Mouse (Mus musculus) forebrain, embryonic 11.5 days (tissue): ENCODE measurements around the gene Acot1. TPM values are rescaled to one million over a fixed set of nuclear protein-coding genes. Genes with fewer than 3 reads are reported as not detected.
A peak's percentile ranks its signal among the peaks of the same experiment; 100 is the strongest.
"Not testable (repeated sequence)": the region's sequence is repeated elsewhere in the genome, so short reads cannot be mapped to it uniquely, and the experiment has no call there.

Source experiments
- ATAC-seq: fragments of 200-750 bp; cut with Nextera tagmentation; replicated peaks from 2 replicates; pipeline ENCODE4 v1.8.0; 2017; ENCODE audit warnings: moderate TSS enrichment; ENCODE audit not compliant: low FRiP score
- DNase-seq: peaks from one replicate; pipeline ENCODE4 v3.0.0-alpha.2; 2017; ENCODE audit warnings: low spot score
- H3K27ac ChIP-seq: fragments of 300-500 bp; sonication (generic); 2 replicates; pipeline ENCODE4 v1.5.1; 2014; ENCODE audit warnings: low read depth, low read length
- H3K27me3 ChIP-seq: fragments of 300-500 bp; sonication (generic); 2 replicates; pipeline ENCODE4 v1.6.1; 2014; ENCODE audit warnings: mild to moderate bottlenecking, low read length, mixed read lengths; ENCODE audit not compliant: control insufficient read depth, insufficient read depth
- H3K36me3 ChIP-seq: fragments of 300-500 bp; sonication (generic); 2 replicates; pipeline ENCODE4 v1.6.1; 2014; ENCODE audit warnings: mild to moderate bottlenecking, low read length, moderate library complexity, mixed read lengths; ENCODE audit not compliant: control insufficient read depth, insufficient read depth
- H3K4me1 ChIP-seq: fragments of 300-500 bp; sonication (generic); replicated peaks from 2 replicates; pipeline ENCODE4 v1.6.1; 2014; ENCODE audit warnings: low read length, mixed read lengths; ENCODE audit not compliant: control insufficient read depth, insufficient read depth
- H3K4me2 ChIP-seq: fragments of 300-500 bp; sonication (generic); 2 replicates; pipeline ENCODE4 v1.6.1; 2014; ENCODE audit warnings: low read depth, mild to moderate bottlenecking, low read length, moderate library complexity, mixed read lengths; ENCODE audit not compliant: severe bottlenecking
- H3K4me3 ChIP-seq: fragments of 300-500 bp; sonication (generic); 2 replicates; pipeline ENCODE4 v1.5.1; 2014; ENCODE audit warnings: low read depth, low read length
- H3K9ac ChIP-seq: fragments of 300-500 bp; sonication (generic); 2 replicates; pipeline ENCODE4 v1.6.1; 2014; ENCODE audit warnings: low read length
- H3K9me3 ChIP-seq: fragments of 300-500 bp; sonication (generic); 2 replicates; pipeline ENCODE4 v1.6.1; 2016; ENCODE audit warnings: low read length, mixed read lengths; ENCODE audit not compliant: control insufficient read depth
- WGBS: fragments of 180-500 bp; shearing (Covaris S2); extraction: QIAGEN DNeasy Blood & Tissue Kit; methylation state at CpG from one replicate; pipeline ENCODE4 v1.1.7; 2014; 5-methylcytosine and 5-hydroxymethylcytosine counted together
- polyA plus RNA-seq: library from polyadenylated mRNA; unstranded; fragments of >200 nt; fragmentation: Nextera tagmentation; extraction: Ambion mirVana; gene quantifications from 2 replicates; pipeline ENCODE4 v1.2.1, GENCODE M21; 2014

The Acot1 gene
- polyA plus RNA-seq, 1 experiment from 2014 or later: 34.1 TPM

DNA sequence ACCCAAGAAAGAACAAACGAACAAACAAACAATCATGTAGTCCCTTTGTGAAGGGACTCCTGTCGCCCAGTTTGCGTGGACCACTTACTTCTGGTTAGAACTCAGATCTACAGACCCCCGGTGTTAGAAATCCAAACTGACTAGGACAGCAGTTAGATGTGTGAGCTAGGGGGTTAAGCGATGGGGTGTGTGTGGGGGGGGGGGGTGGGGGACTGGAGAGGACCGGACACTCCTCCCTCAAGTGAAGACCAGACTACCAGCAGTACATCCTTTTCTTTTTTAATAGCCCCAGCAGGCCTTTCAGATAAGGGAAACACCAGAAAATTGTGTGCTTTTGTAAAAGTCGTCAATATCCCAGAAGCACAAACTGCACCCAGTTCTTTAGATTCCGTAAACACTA lies 561 bp upstream of the Acot1 start:
- H3K4me3 ChIP-seq: peak overlapping the region; percentile 34; the same call in 1 of the 2 replicates
- peaks cover 11% of the 10 kb centered on the region; the same call in 1 of the 2 replicates for H3K4me1 ChIP-seq
- H3K9me3 ChIP-seq: no peaks in the 10 kb centered on the region
- H3K4me2 ChIP-seq: peak overlapping the region; percentile 57; the same call in 1 of the 2 replicates
- DNase-seq: no peak
- 53% methylated on average over 8 of the region's 8 CpGs for WGBS
- H3K27ac ChIP-seq: 0 out of 2 replicates have a peak overlapping the region, but pooled peaks have one; percentile 58
- H3K9ac ChIP-seq: peak overlapping the region; percentile 63
- H3K27me3 ChIP-seq: no peaks in the 10 kb centered on the region
- ATAC-seq: no peak
- H3K36me3 ChIP-seq: no peaks in the 10 kb centered on the region

DNA sequence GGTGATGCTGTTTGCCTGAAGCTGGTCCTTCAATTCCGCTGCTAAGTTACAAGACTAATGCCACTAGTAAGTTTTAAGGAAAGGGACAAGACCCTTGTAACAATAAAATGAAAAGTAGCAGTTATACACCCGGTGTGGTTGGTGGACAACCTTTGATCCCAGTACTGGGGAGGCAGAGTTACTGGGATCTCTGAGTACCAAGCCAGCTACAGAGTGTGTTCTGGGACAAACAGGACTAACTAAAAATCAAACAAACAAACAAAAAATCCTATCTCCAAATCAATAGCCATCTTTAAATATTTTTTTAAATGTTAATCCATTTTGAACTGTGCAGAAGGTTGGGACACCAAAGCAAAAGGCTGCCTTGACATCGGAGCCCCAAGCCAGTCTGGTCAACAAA lies 911 bp downstream of the Acot1 start:
- H3K4me1 ChIP-seq: peaks cover 11% of the 10 kb centered on the region; the same call in 1 of the 2 replicates
- H3K4me3 ChIP-seq: peak overlapping the region; percentile 34
- no peak overlapping the region for H3K27ac ChIP-seq
- peak overlapping the region; percentile 57; the same call in 1 of the 2 replicates for H3K4me2 ChIP-seq
- 84% methylated on average over 3 of the region's 3 CpGs for WGBS
- no peaks in the 10 kb centered on the region for H3K27me3 ChIP-seq
- no peak overlapping the region; the same call in 1 of the 2 replicates for H3K9ac ChIP-seq
- DNase-seq (no peak), ATAC-seq (no peak)
- H3K9me3 ChIP-seq: no peaks in the 10 kb centered on the region
- H3K36me3 ChIP-seq: no peaks in the 10 kb centered on the region

DNA sequence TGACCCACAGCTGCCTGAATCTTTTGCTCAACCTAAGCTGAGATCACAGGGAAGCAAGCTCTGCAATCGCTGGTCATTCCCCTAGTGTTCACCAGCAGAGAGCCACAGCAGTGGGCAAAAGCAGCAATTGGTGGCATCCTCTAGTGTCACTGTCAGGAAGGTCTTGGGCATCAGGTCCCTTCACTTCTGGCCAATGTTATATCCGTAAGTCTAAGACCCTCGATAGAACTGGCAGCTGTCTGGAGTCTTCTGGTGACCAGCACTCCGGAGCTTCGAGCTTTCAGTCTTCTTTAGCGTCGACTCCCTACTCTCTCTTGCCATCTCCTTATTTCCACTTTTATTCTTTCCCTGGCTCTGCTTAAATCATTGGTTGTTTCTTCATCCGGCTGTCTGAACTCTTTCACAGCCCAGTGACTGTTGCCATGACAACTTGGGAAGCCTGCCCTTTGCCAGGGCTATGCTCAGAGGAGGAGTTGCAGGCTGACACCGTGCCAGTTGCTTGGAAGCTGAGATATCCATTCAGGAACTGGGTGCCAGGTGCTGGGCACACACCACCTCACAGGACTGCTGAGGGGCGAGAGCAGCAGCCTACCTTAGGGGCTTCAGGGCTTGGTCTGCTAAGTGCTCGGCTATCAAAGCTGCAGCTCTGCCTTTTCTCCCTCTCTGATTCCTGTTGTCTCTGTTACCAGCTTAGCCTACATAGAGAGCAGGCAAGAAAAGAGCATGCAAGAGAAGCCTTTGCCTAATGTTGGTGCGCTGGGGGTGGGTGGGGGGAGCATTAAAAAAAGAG lies 2.2 kb downstream of the Acot1 start:
- DNase-seq: peak; percentile 78
- Histone ChIP-seq H3K4me3 (peak overlapping the region; percentile 2; the same call in 1 of the 2 replicates), H3K27ac (no peak overlapping the region), H3K4me1 (peaks cover 11% of the 10 kb centered on the region; the same call in 1 of the 2 replicates), H3K27me3 (no peaks in the 10 kb centered on the region), H3K36me3 (no peaks in the 10 kb centered on the region), H3K4me2 (peak overlapping the region; percentile 39; the same call in 1 of the 2 replicates), H3K9ac (no peak overlapping the region), H3K9me3 (no peaks in the 10 kb centered on the region)
- WGBS: 36% methylated on average over 12 of the region's 12 CpGs
- peak; percentile 54 for ATAC-seq

DNA sequence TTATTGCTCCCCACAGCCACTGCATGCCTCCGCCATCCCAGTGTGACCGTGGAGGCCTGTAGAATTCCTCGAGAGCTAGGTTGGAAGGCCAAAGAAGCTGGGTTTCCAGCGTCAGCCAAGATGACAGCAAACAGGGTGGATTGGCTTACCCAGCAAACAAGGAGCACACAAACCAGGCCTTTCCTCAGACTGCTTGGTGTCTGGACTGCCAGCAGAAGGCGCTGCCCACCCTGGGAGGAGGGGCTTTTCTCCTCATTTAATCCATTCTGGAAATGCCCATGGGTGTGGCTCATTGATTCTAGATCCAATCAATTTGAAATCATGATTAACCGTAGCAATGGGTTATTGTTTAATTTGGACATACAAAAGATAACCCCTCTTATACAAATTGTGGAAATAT lies 3.8 kb downstream of the Acot1 start:
- no peak for ATAC-seq
- H3K9ac ChIP-seq: no peak overlapping the region
- no peaks in the 10 kb centered on the region for H3K27me3 ChIP-seq
- H3K4me3 ChIP-seq: no peak overlapping the region
- peaks cover 11% of the 10 kb centered on the region; the same call in 1 of the 2 replicates for H3K4me1 ChIP-seq
- no peak overlapping the region for H3K27ac ChIP-seq
- H3K9me3 ChIP-seq: no peaks in the 10 kb centered on the region
- H3K36me3 ChIP-seq: no peaks in the 10 kb centered on the region
- no peak overlapping the region for H3K4me2 ChIP-seq
- DNase-seq: peak; percentile 52
- 67% methylated on average over 6 of the region's 6 CpGs for WGBS

DNA sequence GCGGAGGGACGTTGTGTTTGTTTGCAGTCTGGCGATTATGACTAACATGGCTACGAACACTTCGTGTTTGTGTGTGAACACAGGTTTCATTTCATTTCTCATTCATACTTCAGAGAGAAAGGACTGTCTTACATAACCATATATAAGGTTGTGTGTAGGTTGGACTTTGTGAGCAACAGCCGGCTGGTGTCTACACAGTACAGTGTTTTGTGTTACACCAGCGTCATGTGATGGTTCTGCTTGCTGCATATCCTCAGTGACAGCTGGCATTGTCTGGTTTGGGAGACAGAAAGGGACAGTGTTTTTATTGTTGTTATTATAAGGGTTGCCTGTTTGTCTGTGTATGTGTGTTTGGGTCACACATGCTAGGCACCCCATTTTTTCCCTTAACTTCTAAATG lies 4.4 kb downstream of the Acot1 start:
- no peak overlapping the region for H3K27ac ChIP-seq
- WGBS: 91% methylated on average over 7 of the region's 7 CpGs
- ATAC-seq: no peak
- H3K4me2 ChIP-seq: no peak overlapping the region
- H3K9me3 ChIP-seq: no peaks in the 10 kb centered on the region
- peaks cover 11% of the 10 kb centered on the region; the same call in 1 of the 2 replicates for H3K4me1 ChIP-seq
- H3K9ac ChIP-seq: no peak overlapping the region
- no peak for DNase-seq
- no peak overlapping the region for H3K4me3 ChIP-seq
- no peaks in the 10 kb centered on the region for H3K36me3 ChIP-seq
- no peaks in the 10 kb centered on the region for H3K27me3 ChIP-seq

DNA sequence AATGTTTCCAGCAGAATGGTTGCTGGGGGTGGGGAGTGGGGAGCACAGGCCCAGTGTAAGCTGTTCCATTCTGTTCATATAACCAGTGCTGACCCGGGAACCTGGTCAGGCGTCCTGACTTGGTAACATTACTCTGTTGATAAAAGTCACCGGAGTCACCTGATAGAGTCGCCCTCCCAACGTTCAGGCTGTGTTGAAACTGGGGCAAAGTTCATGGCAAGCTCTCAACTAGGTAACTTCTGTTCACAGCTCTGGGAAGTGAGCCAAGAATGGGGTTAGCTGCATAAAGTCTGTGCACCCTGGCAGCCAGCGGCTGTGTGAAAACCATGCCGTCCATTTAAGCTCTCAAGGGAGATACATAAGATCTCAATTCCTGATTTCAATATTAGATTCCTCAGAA lies 11.2 kb downstream of the Acot1 start:
- not testable (repeated sequence) for ATAC-seq, H3K27me3 ChIP-seq, H3K9ac ChIP-seq, H3K4me2 ChIP-seq, H3K4me1 ChIP-seq, DNase-seq, H3K4me3 ChIP-seq, H3K27ac ChIP-seq, H3K9me3 ChIP-seq, H3K36me3 ChIP-seq
- 87% methylated on average over 7 of the region's 7 CpGs for WGBS

DNA sequence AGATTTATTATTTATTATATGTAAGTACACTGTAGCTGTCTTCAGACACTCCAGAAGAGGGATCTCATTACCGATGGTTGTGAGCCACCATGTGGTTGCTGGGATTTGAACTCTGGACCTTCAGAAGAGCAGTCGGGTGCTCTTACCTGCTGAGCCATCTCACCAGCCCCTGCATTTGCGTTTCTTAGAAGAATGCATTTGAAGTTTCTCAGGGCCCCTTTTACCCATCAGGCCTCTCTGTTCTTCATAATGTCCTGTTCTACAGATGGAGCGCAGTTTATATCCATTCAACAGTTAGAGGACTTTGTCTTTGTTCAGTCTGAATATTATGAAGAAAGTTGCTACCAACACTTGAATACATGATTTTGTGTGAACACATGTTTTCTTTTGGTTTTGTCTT lies 13.0 kb downstream of the Acot1 start:
- not testable (repeated sequence) for H3K4me2 ChIP-seq, ATAC-seq, H3K9me3 ChIP-seq, H3K4me1 ChIP-seq, H3K27ac ChIP-seq, H3K27me3 ChIP-seq, H3K9ac ChIP-seq, H3K4me3 ChIP-seq, H3K36me3 ChIP-seq, DNase-seq
- WGBS: 96% methylated on average over 4 of the region's 4 CpGs

DNA sequence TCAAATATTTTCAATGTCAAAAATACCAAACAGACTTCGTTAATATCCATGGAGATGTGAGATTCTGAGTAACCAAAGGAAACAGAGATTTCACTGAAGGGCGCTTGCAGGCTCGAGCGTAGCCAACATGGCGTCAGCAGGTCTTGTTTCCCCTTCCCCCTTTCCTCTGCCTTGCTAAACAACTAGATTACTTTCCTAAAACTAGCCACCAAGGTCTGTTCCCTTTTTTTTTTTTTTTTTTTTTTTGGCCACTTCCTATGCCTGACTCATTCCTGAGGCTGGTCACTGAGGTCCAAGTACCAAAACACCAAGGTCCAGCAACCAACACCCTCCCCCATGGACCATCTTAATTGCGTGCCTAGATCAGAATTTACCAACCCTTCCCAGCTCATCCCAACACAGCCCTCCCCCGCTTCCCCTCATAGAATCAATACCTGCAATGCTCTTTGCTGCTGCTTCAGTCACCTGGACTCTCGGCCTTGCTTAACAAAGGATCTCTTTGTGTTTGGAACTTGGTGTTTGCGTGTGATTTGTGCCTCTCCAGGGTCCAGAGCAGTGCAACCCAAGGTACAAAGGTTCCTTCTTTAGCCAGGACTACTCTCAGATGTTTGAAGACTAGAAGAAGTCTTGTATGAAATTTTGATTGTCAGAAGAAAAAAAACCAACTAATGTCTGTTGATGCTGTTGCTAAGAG lies 13.9 kb downstream of the Acot1 start:
- no peak overlapping the region for H3K27ac ChIP-seq
- DNase-seq (no peak), ATAC-seq (no peak)
- H3K4me3 ChIP-seq: no peak overlapping the region
- no peaks in the 10 kb centered on the region for H3K9me3 ChIP-seq
- 84% methylated on average over 9 of the region's 9 CpGs for whole genome bisulfite sequencing
- no peaks in the 10 kb centered on the region for H3K27me3 ChIP-seq
- H3K9ac ChIP-seq: no peak overlapping the region
- H3K4me2 ChIP-seq: no peak overlapping the region
- no peaks in the 10 kb centered on the region for H3K36me3 ChIP-seq
- H3K4me1 ChIP-seq: no peaks in the 10 kb centered on the region
